Mouse (Mus musculus) stomach, embryonic 14.5 days (tissue): Measurements from ENCODE around the gene Mpp2. TPM values are rescaled to one million over a fixed set of nuclear protein-coding genes. Genes with fewer than 3 reads are reported as not detected.

ENCODE experiments used
- ATAC-seq: fragments of 200-750 bp; cut with Nextera tagmentation; 2 replicates; pipeline ENCODE4 v1.8.0; 2017; ENCODE audit warnings: low read depth, moderate TSS enrichment; ENCODE audit not compliant: insufficient number of reproducible peaks, insufficient read depth, low FRiP score
- H3K27ac ChIP-seq: fragments of 300-500 bp; sonication (generic); 2 replicates; pipeline ENCODE4 v1.5.1; 2014; ENCODE audit warnings: mild to moderate bottlenecking, low read length, moderate library complexity, mixed read lengths
- H3K27me3 ChIP-seq: fragments of 300-500 bp; sonication (generic); 2 replicates; pipeline ENCODE4 v1.6.1; 2014; ENCODE audit warnings: low read length, control low read depth, mixed read lengths; ENCODE audit not compliant: control insufficient read depth, insufficient read depth
- H3K36me3 ChIP-seq: fragments of 300-500 bp; sonication (generic); 2 replicates; pipeline ENCODE4 v1.6.1; 2014; ENCODE audit warnings: mild to moderate bottlenecking, control low read depth, low read length, moderate library complexity, mixed read lengths; ENCODE audit not compliant: control insufficient read depth, insufficient read depth
- H3K4me1 ChIP-seq: fragments of 300-500 bp; sonication (generic); 2 replicates; pipeline ENCODE4 v1.6.1; 2014; ENCODE audit warnings: low read length, control low read depth, mixed read lengths; ENCODE audit not compliant: control insufficient read depth, insufficient read depth
- H3K4me2 ChIP-seq: fragments of 300-500 bp; sonication (generic); replicated peaks from 2 replicates; pipeline ENCODE4 v1.6.1; 2014; ENCODE audit warnings: low read depth, low read length, control low read depth
- H3K4me3 ChIP-seq: fragments of 300-500 bp; sonication (generic); 2 replicates; pipeline ENCODE4 v1.5.1; 2014; ENCODE audit warnings: low read depth, low read length, control low read depth
- H3K9ac ChIP-seq: fragments of 300-500 bp; sonication (generic); replicated peaks from 2 replicates; pipeline ENCODE4 v1.6.1; 2014; ENCODE audit warnings: low read depth, mild to moderate bottlenecking, control low read depth, low read length, moderate library complexity, mixed read lengths
- H3K9me3 ChIP-seq: fragments of 300-500 bp; sonication (generic); 2 replicates; pipeline ENCODE4 v1.6.1; 2016; ENCODE audit warnings: low read depth, low read length, control low read depth; ENCODE audit not compliant: control insufficient read depth
- WGBS: fragments of 180-500 bp; shearing (Covaris S2); extraction: QIAGEN DNeasy Blood & Tissue Kit; methylation state at CpG from one replicate; pipeline ENCODE4 v1.1.7; 2014; 5-methylcytosine and 5-hydroxymethylcytosine counted together
- polyA plus RNA-seq: library from polyadenylated mRNA; unstranded; fragments of >200 nt; fragmentation: Nextera tagmentation; extraction: Ambion mirVana; gene quantifications from 2 replicates; pipeline ENCODE4 v1.2.1, GENCODE M21; 2014

The Mpp2 gene
- polyA plus RNA-seq, 1 experiment from 2014 or later, result 8.5 TPM

- Histone ChIP-seq H3K9me3 (no peaks in the 10 kb centered on the region), H3K27me3 (no peaks in the 10 kb centered on the region), H3K9ac (no peak overlapping the region)
Measured at GRCm38 (mm10) chr11:102023406-102023805, 64.9 kb downstream of the Mpp2 start.

GRCm38 (mm10) chr11:102021196-102021595, 67.1 kb downstream of the Mpp2 start:
- no peak overlapping the region for H3K9ac ChIP-seq
- no peak overlapping the region for H3K4me3 ChIP-seq
- no peaks in the 10 kb centered on the region for H3K27me3 ChIP-seq
- no peak overlapping the region for H3K4me2 ChIP-seq
- peaks cover 2% of the 10 kb centered on the region; the same call in 1 of the 2 replicates for H3K36me3 ChIP-seq
- no peak for ATAC-seq
- H3K9me3 ChIP-seq, result no peaks in the 10 kb centered on the region
- 0 out of 2 replicates have a peak, but pooled peaks cover 8% of the 10 kb centered on the region for H3K4me1 ChIP-seq
- 87% methylated on average over 5 of the region's 5 CpGs for WGBS
- H3K27ac ChIP-seq, result no peak overlapping the region

More at GRCm38 (mm10) chr11:102023406-102023805, 64.9 kb downstream of the Mpp2 start:
- Histone ChIP-seq H3K4me2 (no peak overlapping the region), H3K36me3 (no peaks in the 10 kb centered on the region; the same call in 1 of the 2 replicates), H3K4me3 (no peak overlapping the region), H3K27ac (no peak overlapping the region), H3K4me1 (peaks cover 13% of the 10 kb centered on the region; the same call in 1 of the 2 replicates)
- ATAC-seq, result no peak
- 80% methylated on average over 13 of the region's 13 CpGs for WGBS

GRCm38 (mm10) chr11:102019736-102020135, 68.6 kb downstream of the Mpp2 start:
- no peak overlapping the region for H3K9ac ChIP-seq
- no peak overlapping the region for H3K27ac ChIP-seq
- no peak overlapping the region for H3K4me2 ChIP-seq
- H3K4me3 ChIP-seq, result no peak overlapping the region
- H3K27me3 ChIP-seq, result no peaks in the 10 kb centered on the region
- WGBS, result 79% methylated on average over 9 of the region's 9 CpGs
- no peak for ATAC-seq
- H3K9me3 ChIP-seq, result no peaks in the 10 kb centered on the region
- no peaks in the 10 kb centered on the region for H3K4me1 ChIP-seq
- peaks cover 3% of the 10 kb centered on the region; the same call in 1 of the 2 replicates for H3K36me3 ChIP-seq

- no peak overlapping the region for H3K4me3 ChIP-seq
- H3K9ac ChIP-seq, result no peak overlapping the region
- ATAC-seq, result no peak
- 87% methylated on average over 1 of the region's 1 CpGs for WGBS
- H3K27me3 ChIP-seq, result no peaks in the 10 kb centered on the region
- H3K27ac ChIP-seq, result no peak overlapping the region
- no peak overlapping the region for H3K4me2 ChIP-seq
- H3K4me1 ChIP-seq, result no peaks in the 10 kb centered on the region
- no peaks in the 10 kb centered on the region for H3K9me3 ChIP-seq
- peaks cover 8% of the 10 kb centered on the region for H3K36me3 ChIP-seq
Measured at GRCm38 (mm10) chr11:102016136-102016535, 72.2 kb downstream of the Mpp2 start.

GRCm38 (mm10) chr11:102015472-102015871, 72.8 kb downstream of the Mpp2 start:
- Histone ChIP-seq H3K4me1 (no peaks in the 10 kb centered on the region), H3K9me3 (no peaks in the 10 kb centered on the region), H3K27me3 (no peaks in the 10 kb centered on the region), H3K27ac (no peak overlapping the region), H3K4me2 (no peak overlapping the region), H3K9ac (no peak overlapping the region), H3K4me3 (no peak overlapping the region), H3K36me3 (peaks cover 10% of the 10 kb centered on the region)
- no peak for ATAC-seq
- 74% methylated on average over 6 of the region's 6 CpGs for whole genome bisulfite sequencing

- Histone ChIP-seq H3K4me2 (no peak overlapping the region), H3K9ac (no peak overlapping the region), H3K4me1 (0 out of 2 replicates have a peak, but pooled peaks cover 3% of the 10 kb centered on the region), H3K27me3 (no peaks in the 10 kb centered on the region), H3K27ac (no peak overlapping the region), H3K36me3 (peaks cover 10% of the 10 kb centered on the region), H3K9me3 (no peaks in the 10 kb centered on the region), H3K4me3 (no peak overlapping the region)
- no peak for ATAC-seq
- 82% methylated on average over 8 of the region's 8 CpGs for WGBS
Measured at GRCm38 (mm10) chr11:102013201-102013600, 75.1 kb downstream of the Mpp2 start.

GRCm38 (mm10) chr11:102011510-102011909, 76.8 kb downstream of the Mpp2 start:
- Histone ChIP-seq H3K4me3 (no peak overlapping the region), H3K4me1 (0 out of 2 replicates have a peak, but pooled peaks cover 3% of the 10 kb centered on the region), H3K9ac (no peak overlapping the region), H3K4me2 (no peak overlapping the region), H3K27me3 (no peaks in the 10 kb centered on the region), H3K27ac (no peak overlapping the region), H3K9me3 (no peaks in the 10 kb centered on the region), H3K36me3 (peaks cover 10% of the 10 kb centered on the region)
- ATAC-seq, result no peak
- WGBS, result 67% methylated on average over 8 of the region's 8 CpGs

GRCm38 (mm10) chr11:102010140-102010539, 78.2 kb downstream of the Mpp2 start:
- H3K4me2 ChIP-seq, result no peak overlapping the region
- H3K4me3 ChIP-seq, result no peak overlapping the region
- H3K9ac ChIP-seq, result no peak overlapping the region
- H3K9me3 ChIP-seq, result no peaks in the 10 kb centered on the region
- ATAC-seq, result no peak
- peaks cover 7% of the 10 kb centered on the region; the same call in 1 of the 2 replicates for H3K36me3 ChIP-seq
- no peaks in the 10 kb centered on the region for H3K27me3 ChIP-seq
- H3K27ac ChIP-seq, result no peak overlapping the region
- 78% methylated on average over 13 of the region's 13 CpGs for WGBS
- 0 out of 2 replicates have a peak, but pooled peaks cover 3% of the 10 kb centered on the region for H3K4me1 ChIP-seq
